Mouse (Mus musculus): ENCODE measurements around the gene Chl1.

Gene Chl1

DNA sequence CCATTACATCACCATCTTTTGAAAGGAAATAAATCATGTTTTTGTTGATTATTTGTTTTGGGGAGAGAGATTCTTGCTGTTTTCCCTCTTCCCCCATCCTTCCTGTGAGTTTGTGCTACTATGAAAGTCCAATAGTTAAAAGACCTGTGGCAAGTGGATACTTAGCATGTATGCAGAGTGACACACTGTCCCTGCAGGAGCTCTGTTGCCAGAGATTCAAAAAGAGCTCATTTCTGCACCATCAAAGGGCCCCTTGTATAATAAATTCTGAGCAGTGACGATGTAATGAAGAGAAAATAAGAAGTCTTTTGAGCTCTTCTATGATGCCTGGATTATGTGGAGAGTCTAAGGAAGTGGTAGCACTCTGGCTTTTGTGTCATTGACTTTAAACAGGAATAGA lies 33.4 kb downstream of the Chl1 start:
- DNase-seq (ENCODE audit: low spot score), result no peak

DNA sequence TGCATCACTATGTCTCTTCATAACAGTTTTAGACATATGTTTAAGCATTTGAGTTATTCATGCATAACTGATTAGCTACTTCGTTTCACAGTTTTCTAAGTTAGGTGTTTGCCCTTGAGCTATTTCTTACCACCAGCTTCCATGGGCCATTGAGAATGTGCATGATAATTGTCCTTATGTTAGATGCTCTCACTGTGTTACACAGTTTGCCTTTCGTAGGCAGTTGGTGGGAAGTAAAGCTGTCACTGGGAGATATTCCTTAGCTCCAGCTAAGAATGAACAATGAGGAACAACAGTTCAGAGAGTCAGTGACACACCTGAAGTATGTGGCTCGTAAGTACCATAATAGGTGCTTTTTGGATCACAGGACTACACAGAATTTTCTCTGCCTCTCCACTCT lies 35.9 kb downstream of the Chl1 start:
- DNase-seq (ENCODE audit: low spot score), result no peak

DNA sequence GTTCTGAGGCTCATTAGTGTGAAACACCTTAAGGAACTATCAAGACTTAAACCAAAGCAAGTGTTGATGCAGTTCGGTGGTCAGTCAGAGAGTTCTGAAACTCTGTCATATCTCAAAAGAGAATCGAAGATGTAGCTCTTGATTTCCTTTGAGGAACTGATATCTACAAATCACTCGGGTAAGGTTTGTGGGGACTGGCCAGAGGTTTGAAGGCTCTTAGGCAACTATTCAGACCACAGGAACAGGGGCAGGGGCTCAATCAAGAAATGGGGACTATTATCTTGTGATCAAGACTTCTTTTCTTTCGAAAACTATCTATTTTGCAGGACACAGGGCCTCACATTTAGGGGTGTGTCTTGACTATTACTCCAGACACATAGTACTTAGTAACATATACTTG lies 39.5 kb downstream of the Chl1 start:
- DNase-seq (ENCODE audit: low spot score), result no peak

DNA sequence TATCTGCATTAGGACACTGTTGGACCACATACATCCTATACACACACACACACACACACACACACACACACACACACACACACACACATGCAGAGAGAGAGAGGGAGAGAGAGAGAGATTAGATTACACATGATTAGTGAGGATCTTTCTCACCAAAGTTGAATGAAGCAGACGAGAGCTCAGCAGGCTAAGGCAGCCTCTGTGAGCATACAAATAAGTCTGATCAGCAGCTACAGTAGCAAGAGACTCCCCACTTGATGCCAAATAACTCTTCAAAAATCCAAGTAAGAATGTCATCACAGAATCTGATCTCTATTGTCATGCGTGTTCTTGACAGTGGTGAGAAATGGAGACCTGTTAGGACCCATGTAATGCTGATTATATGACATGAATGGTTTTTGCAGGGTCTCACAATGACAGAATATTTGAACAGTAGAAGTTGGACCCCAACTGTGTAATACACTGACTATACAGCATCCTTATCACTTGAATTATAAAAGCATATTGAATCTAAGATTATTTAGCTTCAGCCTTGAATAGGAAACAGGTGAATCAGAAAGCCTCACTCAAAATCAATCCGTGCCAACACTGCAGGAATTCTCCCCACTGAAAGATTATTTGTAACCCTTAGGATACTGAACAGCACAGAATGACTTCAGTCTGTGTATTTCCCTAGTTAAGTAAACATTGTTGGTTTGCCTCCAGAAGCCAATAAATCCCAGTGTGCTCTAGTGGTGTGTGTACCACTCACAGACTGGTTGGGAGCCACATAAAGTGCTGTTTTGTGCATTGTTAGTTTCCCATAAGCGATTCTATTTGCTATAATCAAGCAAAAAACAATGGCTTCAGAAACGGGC lies 47.9 kb downstream of the Chl1 start:
- no peak for DNase-seq (ENCODE audit: low spot score)

DNA sequence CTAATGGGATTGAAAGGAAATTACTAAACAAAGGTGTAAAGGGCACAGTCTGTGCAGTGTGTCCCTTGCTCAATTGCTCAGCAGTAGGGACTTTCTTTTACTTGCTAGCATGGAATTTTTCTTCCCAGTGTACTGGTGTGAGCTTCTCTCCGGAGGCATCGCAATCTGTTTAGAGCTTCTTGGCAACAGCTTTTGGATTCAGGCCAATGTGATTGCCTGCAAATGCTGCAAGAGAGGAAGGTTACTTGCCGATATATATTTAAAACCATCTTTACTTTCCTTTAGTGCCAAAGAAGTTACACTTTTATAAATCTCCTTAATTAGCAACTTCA lies 48.5 kb downstream of the Chl1 start:
- no peak for DNase-seq (ENCODE audit: low spot score)

DNA sequence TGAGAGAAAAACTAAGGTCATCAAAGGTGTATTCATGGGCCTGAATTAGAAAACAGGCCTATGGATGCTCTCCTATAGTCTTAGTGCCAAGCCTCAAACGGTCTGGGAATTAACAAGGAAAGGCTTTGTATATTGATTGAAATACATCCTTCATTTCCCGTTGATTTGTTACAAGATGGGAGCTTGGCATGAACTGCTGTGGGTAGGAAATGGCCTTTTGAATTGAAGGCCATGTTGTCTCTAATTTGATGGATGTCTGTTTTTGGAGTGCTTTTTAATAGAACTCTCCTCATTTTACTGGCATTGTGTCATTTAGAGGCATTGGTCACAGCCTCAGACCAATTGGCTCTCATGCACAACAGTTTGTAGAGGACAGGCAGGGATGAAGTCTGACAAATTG lies 49.0 kb downstream of the Chl1 start:
- no peak for DNase-seq (ENCODE audit: low spot score)

DNA sequence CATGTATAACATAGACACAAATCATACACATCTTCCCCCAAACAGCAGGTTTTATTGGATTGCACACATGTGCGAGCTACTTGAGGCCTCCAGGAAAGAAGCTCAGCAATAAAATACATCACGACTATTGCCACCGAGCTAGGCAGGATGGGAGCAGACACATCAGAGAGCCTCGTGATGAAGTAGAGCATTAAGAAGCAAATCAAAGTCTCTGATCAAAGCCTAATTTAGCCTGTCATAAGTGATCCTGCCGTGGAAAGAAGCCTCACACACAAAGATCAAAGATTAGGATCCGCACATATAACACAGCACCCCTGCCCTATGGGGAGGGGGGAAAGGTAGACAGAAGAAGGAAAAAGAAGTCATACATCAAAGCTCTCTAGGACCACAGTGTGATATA lies 54.4 kb downstream of the Chl1 start:
- DNase-seq (ENCODE audit: low spot score), result no peak

DNA sequence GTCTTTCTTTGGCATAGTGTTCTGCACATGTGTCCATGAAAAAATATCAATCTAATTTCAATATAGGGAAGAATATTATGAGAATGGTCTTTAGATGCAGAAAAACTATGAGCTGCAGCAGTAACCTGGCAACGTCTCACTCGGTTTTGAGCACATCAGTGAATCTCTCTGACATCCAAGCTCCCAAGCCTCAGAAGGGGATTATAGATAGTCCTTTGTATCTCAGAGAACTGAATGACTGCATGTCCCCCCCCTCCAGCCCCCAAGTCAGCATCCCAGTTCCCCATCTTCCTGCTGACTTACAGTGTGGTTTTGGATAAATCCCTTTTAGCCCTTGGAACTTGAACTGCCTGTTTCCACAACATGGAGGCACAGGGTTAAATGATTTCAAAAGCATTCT lies 56.9 kb downstream of the Chl1 start:
- DNase-seq (ENCODE audit: low spot score), result no peak

DNA sequence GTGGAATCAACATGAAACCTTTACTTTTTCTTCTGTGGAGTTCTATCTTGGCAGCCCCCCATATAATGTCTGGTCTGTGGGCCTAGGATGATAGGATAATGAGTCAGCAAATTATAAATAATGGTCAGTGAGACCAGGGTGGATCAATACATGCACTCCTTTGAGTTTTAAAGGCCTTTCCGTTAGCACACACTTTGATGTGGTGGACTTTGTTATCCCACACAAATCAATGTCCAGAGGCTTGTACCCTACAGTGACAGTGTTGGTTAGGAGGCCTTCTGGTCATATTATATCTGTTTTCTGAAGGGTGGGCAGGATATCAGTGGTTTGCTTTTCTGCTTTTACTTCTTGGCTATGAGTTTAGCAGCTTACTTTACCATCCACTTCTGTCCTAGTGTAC lies 62.3 kb downstream of the Chl1 start:
- no peak for DNase-seq (ENCODE audit: low spot score)

DNA sequence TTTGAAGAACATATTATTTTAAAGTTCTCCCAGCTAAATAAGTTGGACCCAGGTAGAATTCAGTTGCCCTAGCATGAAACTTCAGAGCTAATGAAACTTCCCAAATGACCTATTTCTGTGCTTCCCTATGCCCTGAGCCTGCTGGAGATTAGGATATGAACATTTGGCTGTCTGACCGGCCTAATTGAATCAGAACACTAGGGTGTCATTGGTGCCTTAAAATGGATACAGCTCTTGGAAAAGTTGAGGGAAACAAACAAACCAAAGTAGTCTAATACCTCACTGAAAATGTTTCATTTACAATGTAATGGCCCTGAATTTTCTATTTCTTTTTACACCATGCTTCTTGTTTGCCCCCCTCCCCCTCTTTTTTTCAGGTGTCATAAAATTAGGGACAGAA lies 73.8 kb downstream of the Chl1 start:
- no peak for DNase-seq (ENCODE audit: low spot score)

DNA sequence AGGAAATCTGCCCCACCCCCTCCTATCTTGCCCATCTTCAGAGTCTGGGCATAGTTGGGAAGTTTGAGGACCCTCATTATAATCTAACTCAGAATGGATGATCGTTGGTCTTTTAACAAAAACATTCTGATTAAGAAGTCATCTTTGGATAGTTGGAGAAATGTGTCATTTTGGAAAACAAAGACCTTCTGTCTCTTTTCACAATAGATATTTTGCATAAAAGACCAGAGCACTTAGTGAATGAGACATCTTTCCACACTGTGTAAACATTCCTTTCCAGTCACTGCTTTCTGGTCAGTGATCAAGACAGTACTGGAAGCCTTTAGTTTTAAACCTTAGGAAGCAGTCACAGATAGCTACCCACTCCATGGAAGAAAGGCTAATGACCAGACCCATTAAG lies 75.3 kb downstream of the Chl1 start:
- DNase-seq (ENCODE audit: low spot score), result no peak

DNA sequence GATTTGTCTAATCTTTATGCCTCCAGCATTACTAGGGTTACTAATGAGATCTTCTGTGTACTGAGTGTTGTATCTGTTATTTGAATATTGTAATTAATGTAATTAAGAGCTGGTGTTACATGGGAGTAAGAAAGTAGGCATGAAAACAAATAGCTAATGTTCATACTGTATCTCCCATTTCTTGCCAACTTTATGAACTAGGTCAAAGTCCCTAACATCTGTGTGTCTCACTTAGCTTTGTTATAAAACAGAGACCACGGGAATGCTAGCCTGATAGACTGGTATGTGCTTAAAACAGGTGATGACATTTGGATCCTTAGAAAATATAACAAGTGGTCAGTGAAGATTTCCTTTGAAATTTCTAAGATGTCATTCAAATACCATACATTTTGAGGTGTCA lies 75.7 kb downstream of the Chl1 start:
- no peak for DNase-seq (ENCODE audit: low spot score)

DNA sequence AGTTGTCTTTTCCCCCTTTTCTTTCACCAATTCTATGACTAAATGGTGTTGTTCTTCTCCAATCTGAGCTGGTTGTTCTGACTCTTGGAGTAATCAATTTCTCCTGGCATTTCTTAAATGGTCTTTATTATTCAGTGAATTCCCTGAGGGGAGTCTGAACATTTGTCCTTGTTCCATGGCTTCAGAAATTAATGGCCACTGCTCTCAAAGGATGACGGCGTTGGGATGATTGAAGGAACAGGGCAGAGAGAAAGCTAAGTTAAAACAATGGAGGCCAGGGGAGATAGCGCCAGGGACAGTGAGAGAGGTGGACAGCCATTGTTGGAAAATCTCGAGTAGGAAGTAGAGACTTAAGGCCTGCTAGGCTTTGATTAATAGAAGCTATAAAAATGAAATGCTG lies 91.7 kb downstream of the Chl1 start:
- no peak for DNase-seq (ENCODE audit: low spot score)

DNA sequence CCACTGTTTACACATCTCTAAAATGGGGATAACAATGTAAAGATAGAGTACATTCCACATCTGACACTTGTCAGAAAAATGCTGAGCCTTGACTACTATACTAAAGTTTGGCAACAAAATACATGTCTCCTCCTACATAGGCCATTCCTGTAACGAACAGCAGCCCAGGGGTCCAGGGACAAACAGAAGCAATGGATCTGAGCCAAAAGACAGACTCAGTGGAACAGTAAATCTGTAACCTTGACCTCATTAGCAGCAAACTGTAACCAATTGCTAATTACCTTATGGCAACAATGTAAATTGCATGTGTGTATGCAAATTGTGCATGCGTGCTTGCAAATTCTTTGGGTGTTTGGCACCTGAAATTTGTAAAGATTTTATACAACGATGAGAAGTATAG lies 100.3 kb downstream of the Chl1 start:
- DNase-seq (ENCODE audit: low spot score), result no peak

DNA sequence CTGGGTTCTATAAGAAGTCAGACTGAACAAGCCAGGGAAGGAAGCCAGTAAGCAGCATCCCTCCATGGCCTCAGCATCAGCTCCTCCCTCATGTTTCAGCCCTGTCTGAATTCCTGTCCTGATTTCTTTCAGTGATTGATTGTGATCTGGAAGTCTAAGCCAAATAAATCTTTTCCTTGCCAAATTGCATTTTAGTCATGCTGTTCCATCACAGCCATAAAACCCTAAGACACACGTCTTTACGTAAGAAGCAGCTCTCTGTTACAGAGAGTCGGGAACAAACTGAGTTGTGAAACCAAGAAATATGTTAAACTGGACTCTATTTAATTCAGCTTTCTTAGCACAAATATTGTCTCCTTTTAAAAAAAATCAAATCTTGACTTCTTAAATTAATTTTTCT lies 102.2 kb downstream of the Chl1 start:
- no peak for DNase-seq (ENCODE audit: low spot score)

DNA sequence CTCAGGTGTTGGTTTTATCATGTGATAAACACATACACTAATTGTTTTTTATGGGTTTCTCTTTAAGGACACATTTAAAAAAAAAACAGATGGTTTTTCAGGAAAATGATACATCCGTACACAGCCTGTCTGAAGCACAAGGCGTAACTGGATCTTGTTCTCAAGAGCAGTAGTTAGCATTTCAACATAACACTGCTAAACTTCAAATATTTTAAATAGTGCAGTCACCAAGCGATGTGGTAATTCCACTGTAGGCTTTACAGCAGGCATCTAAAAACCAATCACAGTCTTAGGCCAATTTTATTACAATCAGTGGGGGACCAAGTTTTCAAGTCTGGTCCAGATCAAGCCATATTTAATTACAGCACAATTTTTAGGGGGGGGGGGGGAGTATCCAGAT lies 103.3 kb downstream of the Chl1 start:
- no peak for DNase-seq (ENCODE audit: low spot score)

DNA sequence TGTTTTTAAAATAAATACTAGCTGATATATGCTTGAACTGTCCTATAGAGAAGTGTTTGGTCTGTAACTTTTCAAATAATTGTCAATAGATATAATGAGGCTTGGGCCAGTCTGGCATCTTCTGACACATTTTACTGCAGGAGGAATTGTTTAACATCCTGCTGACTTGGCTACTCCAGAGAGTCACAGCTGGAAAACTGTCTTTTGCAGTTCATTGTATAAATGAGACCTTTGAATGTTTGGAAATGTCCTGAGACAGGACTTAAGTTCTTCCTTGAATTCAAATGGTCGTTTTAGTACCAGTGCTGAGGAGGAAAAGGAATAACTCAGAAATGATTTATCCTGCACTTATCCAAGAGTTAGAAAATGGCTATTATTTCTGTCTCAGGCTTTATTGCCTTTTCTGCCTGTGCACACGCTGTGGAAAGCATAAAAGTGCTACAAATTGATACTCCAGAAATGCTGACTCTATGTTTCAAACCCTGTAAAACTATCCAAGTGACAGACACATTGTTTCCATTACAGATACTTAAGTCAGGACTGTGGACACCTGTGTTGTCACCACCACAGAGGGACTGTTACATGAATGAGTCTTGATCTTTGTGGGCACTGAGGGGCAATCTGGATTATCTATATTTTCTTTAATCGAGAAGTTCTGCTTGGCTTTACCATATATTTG lies 105.7 kb downstream of the Chl1 start:
- no peak for DNase-seq (ENCODE audit: low spot score)

DNA sequence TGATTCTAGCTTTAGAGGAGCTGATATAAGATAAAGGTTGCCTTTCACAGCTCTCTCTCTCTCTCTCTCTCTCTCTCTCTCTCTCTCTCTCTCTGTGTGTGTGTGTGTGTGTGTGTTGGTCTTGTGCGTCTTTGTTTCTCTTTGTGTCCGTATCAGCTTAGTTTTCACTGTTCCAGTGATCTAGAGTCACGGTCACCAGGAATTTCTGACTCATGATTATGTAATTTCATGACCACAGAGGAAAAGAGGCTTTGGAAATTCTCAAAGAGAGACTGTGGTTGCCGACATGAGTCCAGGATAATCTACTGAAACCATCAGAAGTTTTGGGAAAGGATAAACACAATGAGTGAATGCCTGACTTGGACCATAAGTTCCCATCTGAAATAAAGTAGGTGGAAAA lies 110.5 kb downstream of the Chl1 start:
- no peak for DNase-seq (ENCODE audit: low spot score)

DNA sequence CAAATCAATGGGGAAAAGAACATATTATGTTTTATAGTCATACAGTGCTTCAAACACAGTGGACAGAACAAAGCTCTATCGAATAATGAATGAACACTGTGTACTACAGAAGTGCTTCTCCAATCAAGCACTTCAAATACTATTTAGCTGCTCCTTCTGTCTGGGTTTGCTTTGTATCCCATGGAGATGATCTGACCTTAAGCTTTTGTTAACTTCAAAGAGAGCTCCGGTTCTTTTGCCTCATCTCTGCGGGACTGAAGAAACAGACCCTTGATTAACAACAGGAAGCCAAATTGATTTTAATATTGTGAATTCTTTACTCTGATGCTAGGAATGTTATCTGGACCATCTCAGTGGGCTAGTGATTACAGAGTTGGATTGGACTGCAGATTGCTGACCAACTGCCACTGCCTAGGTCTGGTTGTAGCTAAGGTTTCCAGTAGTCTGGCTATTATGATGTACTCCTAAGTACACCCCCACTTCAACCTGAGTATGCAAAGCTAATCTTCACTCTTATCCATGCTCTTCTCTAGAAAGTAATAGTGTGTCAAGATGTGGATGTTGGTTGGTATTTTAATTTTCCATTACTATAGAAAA lies 111.8 kb downstream of the Chl1 start:
- DNase-seq (ENCODE audit: low spot score), result no peak

DNA sequence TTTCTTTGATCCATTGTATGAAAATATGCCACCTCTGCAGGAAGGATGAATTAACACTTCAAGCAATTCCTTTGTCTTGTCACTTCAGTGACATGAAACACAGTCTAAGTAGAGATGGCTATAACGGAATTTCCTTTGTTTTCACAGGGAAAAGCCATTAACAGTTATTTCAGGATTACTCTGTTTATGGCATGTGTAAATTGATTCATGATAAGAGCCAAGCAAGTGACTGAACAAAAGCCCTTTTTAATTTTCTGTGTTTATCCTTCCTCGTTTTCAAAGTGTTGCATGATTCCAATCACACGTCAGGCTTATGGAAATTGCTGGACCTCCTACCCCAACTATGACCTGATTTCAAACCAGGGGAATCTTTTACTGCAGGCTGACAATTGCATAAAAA lies 122.5 kb downstream of the Chl1 start:
- no peak for DNase-seq (ENCODE audit: low spot score)

DNA sequence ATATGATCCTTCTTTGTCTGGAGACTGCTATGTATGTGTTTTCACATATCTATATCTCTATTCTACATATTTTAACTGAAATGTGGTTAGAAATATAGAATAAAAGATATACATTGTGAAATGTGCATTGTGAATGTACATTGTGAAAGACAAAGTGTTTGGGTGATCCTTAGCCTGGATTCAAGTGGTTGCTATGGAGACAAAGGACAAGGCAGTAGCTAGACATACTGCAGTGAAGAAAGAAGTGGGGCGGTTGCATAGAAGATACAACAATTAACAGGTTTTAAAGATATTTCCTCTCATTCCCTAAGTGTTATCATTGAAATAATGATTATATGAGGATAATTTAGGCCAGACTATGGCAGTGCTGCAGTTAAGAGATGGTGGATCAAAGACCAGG lies 146.4 kb downstream of the Chl1 start:
- no peak for DNase-seq (ENCODE audit: low spot score)

DNA sequence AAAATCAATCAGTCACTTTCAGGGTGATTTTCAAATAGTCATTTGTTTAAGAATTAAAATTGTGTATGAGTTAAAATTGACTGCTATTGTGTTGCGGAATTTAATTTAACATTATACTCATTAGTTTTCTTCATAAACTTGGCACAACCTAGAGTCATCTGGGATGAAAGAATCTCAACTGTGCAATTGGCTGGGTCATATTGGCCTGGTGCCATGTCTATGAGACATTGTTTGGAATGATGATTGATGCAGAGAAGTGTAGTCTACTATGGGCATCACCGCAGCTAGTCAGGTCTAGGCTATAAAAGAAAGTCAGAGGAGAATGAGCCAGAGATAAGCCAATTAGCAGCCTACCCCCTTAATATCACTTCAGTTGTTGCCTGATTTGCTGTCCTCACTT lies 148.8 kb downstream of the Chl1 start:
- no peak for DNase-seq (ENCODE audit: low spot score)

DNA sequence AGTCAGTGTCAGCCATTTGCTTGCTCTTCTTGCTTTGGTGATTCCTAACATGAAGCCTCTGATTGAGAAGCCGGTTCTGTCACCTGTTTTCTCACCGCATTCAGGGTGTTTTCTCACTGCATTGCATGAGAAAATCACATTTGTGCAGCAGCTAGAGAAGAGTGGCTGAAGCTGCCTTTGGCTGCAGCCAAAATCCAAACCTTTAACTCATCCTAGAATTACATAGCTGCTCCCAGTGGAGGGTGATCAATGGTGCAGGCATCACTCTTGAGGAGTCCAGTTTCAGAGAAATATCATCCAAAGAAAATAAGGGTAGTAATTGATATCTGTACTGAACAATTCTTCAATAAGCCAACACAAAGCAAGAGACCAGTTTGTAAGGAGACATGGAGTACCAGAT lies 154.8 kb downstream of the Chl1 start:
- no peak for DNase-seq (ENCODE audit: low spot score)
